Mouse (Mus musculus) G1E (cell line): ENCODE measurements at regions not wholly inside any gene's neighbourhood (a gene's known extent, or its start where the extent isn't known, plus 50 kb on each side); places are given as distances from the start of the nearest gene placed in this dataset.

Source experiments
- CTCF ChIP-seq: IDR thresholded peaks from 2 replicates; pipeline ENCODE4 v1.5.1; 2012; ENCODE audit warnings: low read depth, low read length, inconsistent platforms, mixed read lengths
- GATA1 ChIP-seq: IDR thresholded peaks from 2 replicates; pipeline ENCODE4 v1.6.1; 2012; ENCODE audit warnings: borderline replicate concordance, low read length, inconsistent platforms, mixed read lengths
- TAL1 ChIP-seq: conservative IDR thresholded peaks from 2 replicates; pipeline ENCODE4 v1.6.1; 2012; ENCODE audit warnings: low read depth, low read length, inconsistent platforms, mixed read lengths

DNA sequence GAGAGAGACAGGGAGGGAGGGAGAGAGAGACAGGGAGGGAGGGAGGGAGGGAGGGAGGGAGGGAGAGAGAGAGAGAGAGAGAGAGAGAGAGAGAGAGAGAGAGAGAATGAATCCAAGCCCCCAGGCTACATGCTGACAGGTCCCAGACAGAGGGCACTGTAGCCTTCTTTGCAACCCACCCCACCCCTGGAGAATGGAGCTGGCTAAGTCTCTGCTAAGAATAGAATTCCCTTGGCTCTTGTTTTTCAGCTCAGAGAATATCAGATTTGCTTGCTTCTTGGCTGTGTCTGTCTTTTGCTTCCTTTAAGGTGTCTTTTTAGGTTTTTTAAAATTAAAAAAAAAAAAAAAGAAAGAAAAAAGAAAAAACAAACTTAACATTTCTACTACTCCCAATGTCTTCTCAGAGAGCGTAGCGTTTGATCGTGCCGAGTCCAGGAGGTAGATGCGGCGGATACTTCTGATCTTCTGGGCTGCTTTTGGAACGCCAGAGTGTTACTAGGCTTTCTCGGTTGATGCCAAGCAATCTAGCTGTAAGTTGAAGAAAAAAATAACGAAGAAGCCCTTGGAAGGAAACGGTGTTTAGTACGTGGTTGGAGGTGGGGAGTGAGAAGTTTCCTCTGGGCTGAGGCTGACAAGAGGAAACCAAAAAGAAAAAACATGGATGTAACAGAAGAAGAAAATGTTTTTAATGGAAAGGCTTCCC lies 68.7 kb upstream of the Plxnc1 start:
- TF ChIP-seq CTCF, result no peak
- no peak for TF ChIP-seq TAL1
- TF ChIP-seq GATA1, result no peak
